Mouse (Mus musculus) liver, adult 2 months (tissue): ENCODE data around the gene Atp6v1a.

Source experiments
- CTCF ChIP-seq: fragments of 200-500 bp; IDR thresholded peaks from 2 replicates; pipeline ENCODE4 v1.5.1; 2011; ENCODE audit warnings: low read depth, low read length, control low read depth
- POLR2A ChIP-seq: fragments of 200-500 bp; IDR thresholded peaks from 2 replicates; pipeline ENCODE4 v1.6.1; 2011; ENCODE audit warnings: low read length, control low read depth; ENCODE audit not compliant: insufficient read depth; ENCODE audit errors: extremely low read depth

DNA sequence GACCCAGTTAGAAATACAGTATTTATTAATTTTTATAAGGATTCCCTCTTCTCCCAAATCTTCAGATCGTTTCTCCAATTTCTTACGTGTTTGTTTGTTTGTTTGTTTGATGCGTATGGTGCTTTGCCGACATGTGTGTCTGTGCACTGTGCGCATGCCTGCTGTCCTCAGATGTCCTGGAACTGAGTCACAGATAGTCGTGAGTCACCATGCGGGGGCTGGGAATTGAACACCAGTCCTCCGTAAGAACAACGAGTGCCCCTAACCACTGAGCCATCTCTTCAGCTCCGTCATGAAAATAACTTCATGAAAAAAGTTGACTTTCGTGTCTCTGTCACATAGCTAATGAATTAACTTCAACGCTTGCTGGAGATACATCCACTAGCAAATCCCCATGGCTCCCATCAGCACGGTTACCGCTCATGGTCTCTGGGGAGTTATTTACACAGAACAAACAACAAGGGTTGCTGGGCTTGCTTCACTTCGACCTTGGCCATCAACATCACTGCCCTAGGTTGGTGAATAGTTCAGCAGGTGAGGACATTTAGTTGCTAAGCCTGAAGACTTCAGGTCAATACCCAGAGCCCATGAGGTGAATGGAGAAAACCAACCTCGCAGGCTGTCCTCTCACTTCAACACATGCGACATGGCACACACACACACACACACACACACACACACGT, 78.8 kb downstream of the Atp6v1a start:
- no peak for TF ChIP-seq POLR2A
- no peak for TF ChIP-seq CTCF
